14 mouse cellular contexts compared by ENCODE assay signal in genomic region chr7:120643217-120643616, GRCm38 (mm10). TPM values are rescaled to one million over a fixed set of nuclear protein-coding genes. Genes with fewer than 3 reads are reported as not detected.
DNase-seq lines count a peak whose midpoint lies in the region; ATAC-seq and TF ChIP-seq lines count a peak whose summit lies in the region.
"Had no signal": no experiment of that assay in that cellular context is flagged by ENCODE, and none has a peak within 500 bp of the region (broad histone marks: within the 10 kb centered on the region; RNA-seq: fewer than 3 reads in every experiment).

No protein-coding gene starts in this region.

- H3K4me3 ChIP-seq in hindbrain, embryonic 11.5 days (ENCODE audit: low read depth, low read length), result no peak overlapping the region
- H3K4me3 ChIP-seq in hindbrain, embryonic 16.5 days (ENCODE audit: low read length), result no peak overlapping the region
- no peak overlapping the region for H3K4me3 ChIP-seq in midbrain, postnatal 0 days (ENCODE audit: low read depth, low read length)
- H3K4me3 ChIP-seq in midbrain, embryonic 13.5 days (replicated peaks), result no peak overlapping the region
- H3K4me3 ChIP-seq: hindbrain, embryonic 15.5 days had no signal

- in situ Hi-C loops in Patski (cut with MboI; ENCODE audit: low pct_unique_long_range_greater_than_20kb), result loop anchor here (25.0 kb wide), 1 partner anchor 781 kb away; no protein-coding TSS in a partner anchor

- CTCF ChIA-PET in Patski (lab: Charles Lee), result interaction anchor here (1.3 kb wide), 1 partner anchor 14 kb away, joined by 3 read pairs; no protein-coding TSS in a partner anchor

- H3K27ac ChIP-seq in hindbrain, embryonic 11.5 days (ENCODE audit: low read depth, low read length), result no peak overlapping the region
- no peak overlapping the region for H3K27ac ChIP-seq in hindbrain, embryonic 16.5 days (ENCODE audit: low read depth, low read length)
- no peak overlapping the region for H3K27ac ChIP-seq in midbrain, postnatal 0 days (ENCODE audit: low read depth, low read length)
- no peak overlapping the region for H3K27ac ChIP-seq in midbrain, embryonic 13.5 days
- H3K27ac ChIP-seq: hindbrain, embryonic 15.5 days had no signal

- WGBS in hindbrain, embryonic 11.5 days, result 64% methylated on average over 4 of the region's 4 CpGs
- WGBS in hindbrain, embryonic 16.5 days, result 69% methylated on average over 4 of the region's 4 CpGs
- 68% methylated on average over 4 of the region's 4 CpGs for WGBS in midbrain, postnatal 0 days
- WGBS in midbrain, embryonic 13.5 days, result 76% methylated on average over 4 of the region's 4 CpGs

- H3K4me2 ChIP-seq in hindbrain, embryonic 11.5 days (replicated peaks; ENCODE audit: low read depth, low read length), result no peak overlapping the region
- H3K4me2 ChIP-seq in hindbrain, embryonic 16.5 days (ENCODE audit: low read length), result no peak overlapping the region
- H3K4me2 ChIP-seq in midbrain, postnatal 0 days (ENCODE audit: low read depth, low read length, poor library complexity, severe bottlenecking), result no peak overlapping the region
- no peak overlapping the region for H3K4me2 ChIP-seq in midbrain, embryonic 13.5 days (replicated peaks)
- H3K4me2 ChIP-seq: heart, embryonic 11.5 days; hindbrain, embryonic 15.5 days had no signal

- no peaks in the 10 kb centered on the region for H3K27me3 ChIP-seq in hindbrain, embryonic 11.5 days (ENCODE audit: control insufficient read depth, insufficient read depth, low read length)
- no peaks in the 10 kb centered on the region for H3K27me3 ChIP-seq in hindbrain, embryonic 16.5 days (replicated peaks; ENCODE audit: control insufficient read depth, insufficient read depth, low read length)
- no peaks in the 10 kb centered on the region for H3K27me3 ChIP-seq in midbrain, postnatal 0 days (ENCODE audit: insufficient read depth, low read length)
- H3K27me3 ChIP-seq in midbrain, embryonic 13.5 days, result no peaks in the 10 kb centered on the region
- no peaks in the 10 kb centered on the region for H3K27me3 ChIP-seq in Patski
- no peaks in the 10 kb centered on the region for H3K27me3 ChIP-seq in splenic B cell, adult 2 months (ENCODE audit: control insufficient read depth, insufficient read depth, low read length, poor library complexity, severe bottlenecking)
- H3K27me3 ChIP-seq: hindbrain, embryonic 15.5 days had no signal

- H3K4me1 ChIP-seq in hindbrain, embryonic 11.5 days (replicated peaks; ENCODE audit: control insufficient read depth, insufficient read depth, low read length), result no peaks in the 10 kb centered on the region
- H3K4me1 ChIP-seq in hindbrain, embryonic 16.5 days (ENCODE audit: control insufficient read depth, insufficient read depth, low read depth, low read length), result no peaks in the 10 kb centered on the region
- H3K4me1 ChIP-seq in midbrain, postnatal 0 days (ENCODE audit: insufficient read depth, low read length), result no peaks in the 10 kb centered on the region
- H3K4me1 ChIP-seq in midbrain, embryonic 13.5 days (replicated peaks), result no peaks in the 10 kb centered on the region
- H3K4me1 ChIP-seq: hindbrain, embryonic 15.5 days had no signal

- TF ChIP-seq CTCF in midbrain, postnatal 0 days (IDR thresholded peaks at IDR 0.05), result peak; percentile 47
- TF ChIP-seq CTCF in Patski (IDR thresholded peaks at IDR 0.05), result peak; percentile 56

- no peak for ATAC-seq in hindbrain, embryonic 11.5 days (ENCODE audit: low FRiP score)
- ATAC-seq in hindbrain, embryonic 16.5 days, result no peak
- ATAC-seq in midbrain, postnatal 0 days (ENCODE audit: low FRiP score), result no peak
- ATAC-seq in midbrain, embryonic 13.5 days, result no peak
- no peak for ATAC-seq in Patski

- peak; percentile 17 for DNase-seq in hindbrain, embryonic 11.5 days (ENCODE audit: low spot score)
- DNase-seq in midbrain, postnatal 0 days (ENCODE audit: low spot score), result no peak
- no peak for DNase-seq in Patski (ENCODE audit: low read depth, low spot score)
- peak; percentile 22 for DNase-seq in splenic B cell, adult 2 months (ENCODE audit: low read depth, low spot score)
- no peak for DNase-seq in heart, postnatal 4 days
- DNase-seq in adrenal gland, adult 8-10 months, result no peak
- DNase-seq: spleen, adult 18-20 months; thymus, adult 18-20 months had no signal

- H3K36me3 ChIP-seq in hindbrain, embryonic 11.5 days (ENCODE audit: control insufficient read depth, insufficient read depth, low read length), result peaks cover 5% of the 10 kb centered on the region; the same call in 1 of the 2 replicates
- peaks cover 51% of the 10 kb centered on the region for H3K36me3 ChIP-seq in hindbrain, embryonic 16.5 days (ENCODE audit: control insufficient read depth, insufficient read depth, low read length)
- H3K36me3 ChIP-seq in midbrain, postnatal 0 days (ENCODE audit: insufficient read depth, low read length), result peaks cover 55% of the 10 kb centered on the region
- H3K36me3 ChIP-seq in midbrain, embryonic 13.5 days, result peaks cover 72% of the 10 kb centered on the region
- H3K36me3 ChIP-seq in splenic B cell, adult 2 months (ENCODE audit: control insufficient read depth, insufficient read depth, low read length, poor library complexity, severe bottlenecking), result peaks cover 29% of the 10 kb centered on the region

- no peak overlapping the region for H3K9ac ChIP-seq in hindbrain, embryonic 11.5 days (ENCODE audit: low read depth, low read length)
- no peak overlapping the region for H3K9ac ChIP-seq in hindbrain, embryonic 16.5 days (ENCODE audit: low read depth, low read length)
- no peak overlapping the region for H3K9ac ChIP-seq in midbrain, postnatal 0 days (replicated peaks; ENCODE audit: low read length, poor library complexity, severe bottlenecking)
- H3K9ac ChIP-seq in midbrain, embryonic 13.5 days (replicated peaks), result no peak overlapping the region
- H3K9ac ChIP-seq: hindbrain, embryonic 15.5 days had no signal

- POLR2A ChIA-PET in Patski (lab: Charles Lee), result interaction anchor here (0.5 kb wide), 1 partner anchor 22 kb away, joined by 3 read pairs; no protein-coding TSS in a partner anchor

- H3K9me3 ChIP-seq in hindbrain, embryonic 11.5 days (ENCODE audit: control insufficient read depth, low read length), result no peaks in the 10 kb centered on the region
- H3K9me3 ChIP-seq in hindbrain, embryonic 16.5 days (ENCODE audit: control insufficient read depth, low read length), result no peaks in the 10 kb centered on the region
- H3K9me3 ChIP-seq in midbrain, postnatal 0 days (ENCODE audit: low read length), result no peaks in the 10 kb centered on the region
- no peaks in the 10 kb centered on the region for H3K9me3 ChIP-seq in midbrain, embryonic 13.5 days
- H3K9me3 ChIP-seq: hindbrain, embryonic 15.5 days had no signal

RNA-seq across cellular contexts. Expression of gene Uqcrc2, which starts 8.2 kb away (rescaled TPM):
- 200 and 206 TPM in 2 replicates for polyA plus RNA-seq in hindbrain, embryonic 11.5 days (2014; fragmentation: Nextera tagmentation; extraction: Ambion mirVana)
- 244 and 260 TPM in 2 replicates for polyA plus RNA-seq in hindbrain, embryonic 16.5 days (2015; fragmentation: Nextera tagmentation; extraction: Ambion mirVana)
- 166 and 169 TPM in 2 replicates for total RNA-seq in midbrain, postnatal 0 days (2014; rRNA removed)
- polyA plus RNA-seq in midbrain, postnatal 0 days (2015; fragmentation: Nextera tagmentation; extraction: Ambion mirVana), result 238 and 250 TPM in 2 replicates
- polyA plus RNA-seq in midbrain, embryonic 13.5 days (2015; fragmentation: Nextera tagmentation; extraction: Ambion mirVana), result 195 and 203 TPM in 2 replicates
- 278 TPM for polyA plus RNA-seq in Patski (2021)
- 100 to 1,000 TPM; 820 to 827 TPM for total RNA-seq in heart, postnatal 4 days (2021)
- total RNA-seq in adrenal gland, adult 8-10 months (2022), result 100 to 1,000 TPM; 220 to 332 (median 263) TPM

RNA-seq across cellular contexts. Expression of gene Pdzd9, which starts 26.9 kb away (rescaled TPM):
- polyA plus RNA-seq in hindbrain, embryonic 11.5 days (2014; fragmentation: Nextera tagmentation; extraction: Ambion mirVana), result 0.20 and 0.80 TPM in 2 replicates
- 0.48 and 0.49 TPM in 2 replicates for polyA plus RNA-seq in hindbrain, embryonic 16.5 days (2015; fragmentation: Nextera tagmentation; extraction: Ambion mirVana)
- 0.33 TPM in 1 of 2 replicates, not detected in the other for total RNA-seq in midbrain, postnatal 0 days (2014; rRNA removed)
- 0.36 and 0.63 TPM in 2 replicates for polyA plus RNA-seq in midbrain, postnatal 0 days (2015; fragmentation: Nextera tagmentation; extraction: Ambion mirVana)
- 0.48 and 0.72 TPM in 2 replicates for polyA plus RNA-seq in midbrain, embryonic 13.5 days (2015; fragmentation: Nextera tagmentation; extraction: Ambion mirVana)
- 0.30 TPM for polyA plus RNA-seq in Patski (2021)
- total RNA-seq in heart, postnatal 4 days (2021), result not detected
- total RNA-seq in adrenal gland, adult 8-10 months (2022), result not detected
- total RNA-seq: left cerebral cortex, postnatal 25 days; monocyte, adult 5-6 weeks had no signal

RNA-seq across cellular contexts. Expression of gene Mosmo, which starts 34.2 kb away (rescaled TPM):
- 13.2 and 16.6 TPM in 2 replicates for polyA plus RNA-seq in hindbrain, embryonic 11.5 days (2014; fragmentation: Nextera tagmentation; extraction: Ambion mirVana)
- polyA plus RNA-seq in hindbrain, embryonic 16.5 days (2015; fragmentation: Nextera tagmentation; extraction: Ambion mirVana), result 8.0 and 9.2 TPM in 2 replicates
- 21.2 and 31.8 TPM in 2 replicates for total RNA-seq in midbrain, postnatal 0 days (2014; rRNA removed)
- 11.5 TPM in 2 replicates for polyA plus RNA-seq in midbrain, postnatal 0 days (2015; fragmentation: Nextera tagmentation; extraction: Ambion mirVana)
- 13.9 and 14.9 TPM in 2 replicates for polyA plus RNA-seq in midbrain, embryonic 13.5 days (2015; fragmentation: Nextera tagmentation; extraction: Ambion mirVana)
- polyA plus RNA-seq in Patski (2021), result 25.9 TPM
- total RNA-seq in heart, postnatal 4 days (2021), result 10 to 100 TPM; 30.0 to 33.6 TPM
- total RNA-seq in adrenal gland, adult 8-10 months (2022), result 10 to 100 TPM; 43.3 to 54.1 (median 52.1) TPM

Comparison
In these comparisons a context has a peak if more than half of its experiments do, and no peak if none do; other contexts are left out.
1. DNase-seq: peak in hindbrain, embryonic 11.5 days (single experiment) and splenic B cell, adult 2 months (single experiment); none in midbrain, postnatal 0 days (single experiment), Patski (single experiment), heart, postnatal 4 days (single experiment) and adrenal gland, adult 8-10 months (single experiment).